Mouse (Mus musculus) layer of hippocampus, adult 9-11 months (tissue): ENCODE data around the gene Cdk11b.
A peak's percentile ranks its signal among the peaks of the same experiment; 100 is the strongest.
"Not testable (repeated sequence)": the region's sequence is repeated elsewhere in the genome, so short reads cannot be mapped to it uniquely, and the experiment has no call there.

Experiments
- DNase-seq: peaks from one replicate; pipeline ENCODE4 v3.0.0; 2022

The Cdk11b gene

DNA sequence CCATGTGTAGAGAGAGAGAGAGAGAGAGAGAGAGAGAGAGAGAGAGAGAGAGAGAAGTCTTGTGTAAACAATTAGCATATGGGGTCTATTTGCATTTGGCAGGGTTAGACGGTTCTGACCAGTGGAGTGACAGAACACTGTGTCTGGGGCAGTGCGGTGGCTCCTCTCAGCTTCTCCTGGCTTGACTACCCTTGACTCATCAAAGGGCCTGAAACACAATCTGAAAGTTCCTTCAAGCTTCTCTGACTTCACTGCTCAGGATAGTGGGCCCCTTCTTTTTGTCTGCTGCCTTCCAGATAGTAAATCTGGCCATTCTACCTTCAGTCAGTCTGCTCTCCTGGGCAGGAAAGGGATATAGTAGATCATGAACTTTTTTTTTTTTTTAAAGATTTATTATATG lies 17.8 kb upstream of the Cdk11b start:
- DNase-seq, result no peak

DNA sequence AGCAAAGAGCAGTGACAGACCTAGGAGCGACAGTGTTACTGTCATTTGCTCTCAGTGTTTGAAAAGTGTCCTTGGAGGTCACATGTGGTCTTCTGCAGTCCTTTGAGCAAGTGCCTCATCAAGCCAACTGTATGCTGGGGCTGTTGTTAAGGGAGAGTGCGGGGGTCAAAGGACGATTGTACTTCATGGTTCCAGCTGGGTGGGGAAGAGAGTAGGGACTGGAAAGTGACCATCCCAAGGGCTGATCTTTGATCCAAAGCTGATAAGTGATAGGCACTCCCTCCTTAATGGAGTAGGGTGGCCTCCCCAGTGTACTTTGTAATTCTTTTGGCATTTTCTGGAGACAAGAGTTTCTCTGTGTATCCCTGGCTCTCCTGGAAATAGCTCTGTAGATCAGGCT lies 12.8 kb upstream of the Cdk11b start:
- no peak for DNase-seq

DNA sequence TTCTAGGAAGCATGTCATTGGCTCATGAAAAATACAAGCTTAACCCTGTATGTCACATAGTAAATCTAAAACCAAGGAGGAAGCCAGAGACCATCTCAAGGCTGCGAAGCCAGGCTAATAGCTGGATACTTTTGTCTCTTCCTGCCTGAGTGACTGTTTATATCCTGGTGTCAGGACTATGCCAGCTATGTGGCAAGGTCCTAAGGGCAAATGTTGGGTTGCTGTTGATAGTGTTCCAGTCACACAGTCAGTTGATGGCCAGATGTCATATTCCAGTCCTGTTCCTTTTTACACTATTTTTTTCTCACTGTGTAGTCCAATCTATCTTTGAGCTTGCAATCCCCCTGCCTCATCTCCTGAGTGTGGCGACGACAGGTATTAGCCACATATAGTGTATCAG lies 11.4 kb upstream of the Cdk11b start:
- DNase-seq, result no peak

DNA sequence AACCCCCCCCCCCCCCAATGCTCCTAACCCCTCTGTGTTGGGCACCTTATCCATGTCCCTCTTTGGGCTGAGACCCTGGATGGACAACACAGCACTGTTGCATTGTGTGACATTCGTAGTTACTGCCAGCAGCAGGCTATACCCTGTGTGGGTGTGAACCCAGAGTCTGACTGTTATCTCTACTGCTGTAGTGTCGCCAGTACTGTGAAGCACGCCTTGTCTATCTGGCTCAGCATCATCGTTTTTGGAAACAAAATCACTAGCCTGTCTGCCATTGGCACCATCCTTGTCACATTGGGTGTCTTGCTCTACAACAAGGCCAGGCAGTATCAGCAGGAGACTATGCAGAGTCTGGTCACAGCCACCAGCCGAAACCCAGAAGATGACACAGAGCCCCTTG lies 6.3 kb upstream of the Cdk11b start:
- peak; percentile 23 for DNase-seq

DNA sequence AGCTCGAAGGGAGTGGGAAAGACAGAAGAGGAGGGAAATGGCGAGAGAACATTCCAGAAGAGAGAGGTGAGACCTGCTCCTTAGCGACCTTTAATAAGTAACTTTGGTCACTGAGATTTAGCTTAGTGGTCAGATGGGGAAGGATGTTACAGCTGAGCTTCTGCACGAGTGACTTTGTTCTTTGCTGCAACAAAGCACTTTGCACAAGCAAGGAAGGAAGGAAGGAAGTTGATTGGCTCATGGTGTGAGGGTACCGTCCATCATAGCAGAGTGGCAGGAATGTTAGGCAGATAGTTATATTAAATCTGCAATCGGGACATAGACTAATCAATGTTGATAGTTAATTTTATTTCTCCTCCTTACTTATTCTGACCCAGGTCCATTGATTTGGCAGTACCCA lies 5.6 kb downstream of the Cdk11b start:
- no peak for DNase-seq

DNA sequence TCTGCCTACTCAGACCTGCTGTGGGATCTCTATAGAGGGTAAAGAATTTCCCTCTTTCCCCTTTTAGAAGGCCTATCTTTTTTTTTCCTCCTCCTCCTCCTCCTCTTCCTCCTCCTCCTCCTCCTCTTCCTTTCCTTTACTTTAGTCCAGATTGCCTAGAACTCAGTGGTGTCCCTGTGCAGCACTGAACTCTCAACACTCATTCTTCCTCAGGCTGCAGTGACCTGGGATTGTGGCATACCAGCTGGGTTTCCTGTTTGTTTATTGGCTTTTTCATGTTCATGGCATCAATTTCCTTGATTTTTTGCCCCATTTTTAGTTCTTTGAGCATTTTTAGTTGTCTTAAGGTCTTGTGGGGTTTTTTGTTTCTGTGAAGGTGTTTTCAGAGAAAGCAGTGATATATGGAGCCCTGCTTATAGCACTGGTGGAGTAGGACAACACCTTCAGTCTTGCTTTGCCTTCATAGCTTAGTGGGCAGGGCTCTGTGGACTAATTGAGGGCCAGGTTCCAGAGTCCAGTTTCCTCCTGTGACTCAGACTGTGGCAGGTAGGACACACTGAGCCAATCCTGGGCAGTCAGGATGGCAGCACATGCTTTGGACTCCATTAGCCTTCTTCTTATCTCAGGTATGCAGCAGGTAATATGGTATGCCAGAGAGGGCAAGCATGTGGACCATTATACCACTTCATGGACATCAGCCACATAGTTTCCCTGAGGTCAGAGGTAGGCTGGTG lies 11.3 kb downstream of the Cdk11b start:
- DNase-seq, result no peak

DNA sequence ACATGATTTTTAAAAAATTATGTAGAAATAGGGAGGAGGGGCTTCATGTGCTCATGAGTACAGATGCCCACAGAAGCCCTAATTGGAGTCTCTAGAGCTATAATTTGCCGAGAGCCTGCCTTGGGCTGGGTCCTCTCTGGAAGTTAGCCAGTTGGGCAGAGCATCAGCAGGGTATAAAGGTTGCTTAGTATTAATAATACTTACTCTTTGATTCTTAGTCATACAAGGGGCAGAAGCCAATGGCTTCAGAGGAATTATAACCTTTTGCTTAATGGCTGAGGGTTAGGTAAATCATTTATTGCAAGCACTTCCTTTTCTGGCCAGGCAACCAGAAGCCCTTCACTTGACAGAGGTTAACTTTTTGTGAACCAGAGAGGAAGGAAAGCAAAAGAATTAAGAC lies 18.9 kb downstream of the Cdk11b start:
- no peak for DNase-seq

DNA sequence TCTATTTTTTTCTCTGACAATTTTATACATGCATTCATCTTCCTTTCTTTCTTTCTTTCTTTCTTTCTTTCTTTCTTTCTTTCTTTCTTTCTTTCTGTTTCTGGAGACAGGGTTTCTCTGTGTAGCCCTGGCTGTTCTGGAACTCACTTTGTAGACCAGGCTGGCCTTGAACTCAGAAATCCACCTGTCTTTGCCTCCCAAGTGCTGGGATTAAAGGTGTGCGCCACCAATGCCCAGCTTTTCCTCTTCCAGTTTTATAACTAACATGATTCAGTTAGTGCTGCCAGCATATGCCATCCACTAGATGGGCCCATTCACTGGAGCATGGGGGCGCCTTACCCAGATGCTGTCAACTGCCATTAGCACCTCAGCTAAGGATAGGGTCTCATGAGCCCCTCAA lies 20.7 kb downstream of the Cdk11b start, which contains the start of gene Gm10563:
TSS of gene Gm10563 (minus strand) at position 101 of the 400 bp plus-strand sequence.
- not testable (repeated sequence) for DNase-seq

DNA sequence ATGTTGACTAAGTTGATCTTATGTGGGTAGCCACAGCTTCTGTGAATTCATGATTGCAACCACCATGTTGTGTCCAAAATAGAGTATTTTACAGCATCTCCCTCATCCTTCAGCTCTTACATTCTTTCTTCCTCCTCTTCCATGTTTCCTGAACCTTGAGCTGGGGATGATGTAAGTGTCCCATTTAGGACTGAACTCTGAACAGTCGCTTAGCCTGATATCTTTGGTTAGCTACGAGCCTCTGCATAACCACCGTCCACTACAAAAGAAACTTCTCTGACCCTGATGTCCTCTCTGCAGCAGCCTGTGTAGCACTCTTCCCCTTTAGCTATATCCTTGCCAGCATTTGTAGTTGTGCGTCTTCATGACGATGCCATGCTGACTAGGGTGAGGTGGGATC lies 21.1 kb downstream of the Cdk11b start:
- DNase-seq, result no peak

DNA sequence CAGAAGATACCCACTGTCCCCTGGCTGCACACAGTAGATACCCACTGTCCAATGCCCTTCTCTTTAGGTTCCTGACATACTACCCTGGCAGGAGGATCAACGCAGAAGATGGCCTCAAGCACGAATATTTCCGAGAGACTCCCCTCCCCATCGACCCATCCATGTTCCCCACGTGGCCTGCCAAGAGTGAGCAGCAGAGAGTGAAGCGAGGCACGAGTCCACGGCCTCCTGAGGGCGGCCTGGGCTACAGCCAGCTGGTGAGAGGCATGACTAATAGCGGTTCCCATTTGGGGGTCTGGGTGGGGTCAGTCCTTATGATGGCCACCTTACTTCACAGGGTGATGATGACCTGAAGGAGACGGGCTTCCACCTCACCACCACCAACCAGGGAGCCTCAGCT lies 24.7 kb downstream of the Cdk11b start:
- DNase-seq, result no peak

DNA sequence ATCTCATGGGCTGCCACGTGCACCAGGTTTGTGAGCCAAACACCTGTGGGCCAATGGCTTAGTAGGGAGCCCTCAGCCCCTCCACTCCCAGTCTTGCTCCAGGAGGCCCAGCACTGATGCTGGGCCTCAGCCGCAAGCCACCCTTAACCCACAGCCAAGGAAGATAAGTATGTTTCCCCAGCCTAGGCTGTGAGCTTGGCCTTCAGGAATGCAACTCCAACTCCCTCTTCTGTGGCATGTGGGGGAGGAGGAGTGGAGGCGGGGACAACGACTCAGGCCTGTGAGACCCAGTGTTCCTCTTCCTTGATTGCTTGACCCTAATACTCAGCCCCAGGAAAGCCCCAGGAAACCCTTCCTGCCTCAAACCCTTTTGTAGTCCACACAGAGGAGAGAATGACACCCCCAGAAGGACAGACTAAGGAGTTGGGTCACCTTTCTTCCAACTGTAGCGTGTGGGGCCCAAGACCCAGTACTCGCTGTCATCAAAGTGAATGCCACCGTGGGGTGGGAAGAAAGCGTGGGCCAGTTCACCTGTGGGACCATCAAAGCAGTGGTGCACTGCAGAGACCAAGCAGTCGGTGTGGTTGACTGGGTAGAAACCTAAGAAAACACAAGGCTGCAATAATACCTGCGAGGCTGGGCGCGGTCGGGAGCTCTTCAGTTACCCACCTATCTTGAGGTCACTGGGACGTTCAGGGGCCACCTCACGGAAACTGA lies 27.1 kb downstream of the Cdk11b start:
- DNase-seq, result no peak

DNA sequence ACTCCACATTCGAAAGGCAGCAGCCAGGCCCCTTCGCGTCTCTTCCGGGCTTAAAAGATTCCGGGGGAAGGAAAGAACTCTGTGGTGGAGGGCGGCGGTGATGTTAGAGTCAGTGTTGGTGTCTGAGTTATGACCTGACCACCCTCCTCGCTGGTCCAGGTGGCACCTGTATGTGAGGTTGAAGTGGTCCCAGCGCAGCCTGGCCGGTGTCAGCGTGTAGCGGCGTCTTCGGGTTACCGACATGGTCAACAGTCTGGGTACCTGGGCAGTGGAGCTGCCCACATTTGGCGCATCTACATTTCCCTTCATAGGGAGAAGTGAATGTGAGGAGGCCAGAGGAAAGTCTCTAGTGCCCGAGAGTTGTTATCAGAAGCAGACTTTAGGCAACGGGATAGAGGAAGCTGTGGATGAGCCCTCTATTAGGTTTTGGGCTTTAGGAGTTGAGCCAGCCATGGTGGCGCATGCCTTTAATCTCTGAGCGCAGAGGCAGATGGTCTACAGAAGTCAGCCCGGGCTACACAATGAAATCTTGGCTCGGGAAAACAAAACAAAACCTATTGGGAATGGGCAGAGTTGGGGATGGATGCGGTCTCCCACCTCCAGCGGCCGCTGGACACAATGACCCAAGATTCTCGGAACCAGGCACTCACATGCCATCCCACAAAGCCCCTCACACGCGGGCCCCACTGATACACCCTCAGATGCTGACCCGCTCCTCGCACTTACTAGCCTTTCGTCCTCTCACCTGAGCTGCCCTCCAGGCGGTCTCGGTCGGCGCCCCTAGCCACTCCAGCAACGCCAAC lies 27.8 kb downstream of the Cdk11b start:
- no peak for DNase-seq

DNA sequence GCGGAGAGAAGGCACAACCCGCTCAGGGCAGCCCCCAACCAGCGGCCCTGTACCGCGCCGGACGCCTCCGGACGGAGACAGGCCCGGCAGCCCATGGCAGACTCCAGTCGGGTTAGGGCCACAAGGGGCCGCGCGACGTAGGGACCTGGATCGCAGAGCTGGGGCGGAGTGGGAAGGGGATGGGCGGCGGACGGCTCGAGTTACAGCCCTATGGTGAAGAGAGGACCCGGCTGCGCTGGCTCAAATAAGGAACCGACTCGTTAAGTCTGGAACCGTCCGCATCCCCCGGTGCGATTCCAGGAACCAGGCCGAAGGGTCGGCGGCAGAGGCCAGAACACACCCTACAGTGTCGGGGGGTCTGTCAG lies 28.4 kb downstream of the Cdk11b start, which contains the start of gene Mmp23:
TSS of gene Mmp23 (minus strand) at position 299 of the 365 bp plus-strand sequence.
- DNase-seq, result no peak

DNA sequence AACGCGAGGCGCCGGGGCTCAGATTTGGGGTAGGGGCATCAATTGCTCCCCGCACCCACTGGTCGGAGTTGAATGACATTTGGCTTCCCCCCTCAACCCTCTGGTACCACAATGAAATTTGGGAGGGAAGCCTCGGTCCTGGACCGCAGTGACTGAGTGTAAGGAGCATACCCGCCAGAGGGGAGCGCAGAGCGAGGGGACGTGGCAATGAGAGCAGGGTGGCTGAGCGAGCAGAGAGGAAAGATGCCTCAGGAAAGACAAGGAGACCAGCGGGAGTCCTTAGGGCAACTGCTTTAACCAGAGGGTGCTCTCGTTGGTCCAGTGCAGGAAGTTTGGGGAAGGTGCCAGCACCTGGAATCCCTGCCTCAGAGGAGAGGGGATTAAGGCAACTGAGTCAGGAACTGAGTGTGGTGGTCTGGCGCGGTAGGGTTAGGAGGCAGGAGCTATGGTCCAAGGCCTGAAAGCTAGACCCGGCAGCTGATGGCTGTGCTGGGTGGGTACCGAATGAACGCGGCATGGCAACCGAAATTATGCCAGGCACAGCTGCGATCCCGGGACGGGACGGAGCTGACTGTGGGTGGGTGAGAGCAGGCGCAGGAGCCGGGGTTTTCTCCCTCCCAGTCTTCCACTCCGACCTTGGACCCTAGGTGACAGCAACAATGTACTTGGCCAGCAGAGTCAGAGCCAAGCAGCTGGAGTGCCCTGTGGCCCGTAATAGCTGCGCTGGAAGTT lies 29.0 kb downstream of the Cdk11b start:
- DNase-seq, result no peak

DNA sequence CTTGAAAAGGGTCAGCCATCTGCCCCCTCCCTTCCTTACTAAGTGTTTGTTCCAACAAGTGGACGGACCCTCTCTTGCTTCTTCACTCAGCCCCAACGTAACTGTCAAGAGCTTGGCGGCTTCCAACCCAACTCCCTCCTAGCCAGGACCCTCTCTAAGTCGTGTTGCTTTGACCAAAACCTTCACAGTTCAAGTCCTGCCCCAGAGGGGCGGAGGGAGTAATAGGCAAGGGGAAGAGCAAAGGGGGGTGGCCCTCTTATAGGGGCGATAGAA lies 29.5 kb downstream of the Cdk11b start:
- DNase-seq, result no peak

DNA sequence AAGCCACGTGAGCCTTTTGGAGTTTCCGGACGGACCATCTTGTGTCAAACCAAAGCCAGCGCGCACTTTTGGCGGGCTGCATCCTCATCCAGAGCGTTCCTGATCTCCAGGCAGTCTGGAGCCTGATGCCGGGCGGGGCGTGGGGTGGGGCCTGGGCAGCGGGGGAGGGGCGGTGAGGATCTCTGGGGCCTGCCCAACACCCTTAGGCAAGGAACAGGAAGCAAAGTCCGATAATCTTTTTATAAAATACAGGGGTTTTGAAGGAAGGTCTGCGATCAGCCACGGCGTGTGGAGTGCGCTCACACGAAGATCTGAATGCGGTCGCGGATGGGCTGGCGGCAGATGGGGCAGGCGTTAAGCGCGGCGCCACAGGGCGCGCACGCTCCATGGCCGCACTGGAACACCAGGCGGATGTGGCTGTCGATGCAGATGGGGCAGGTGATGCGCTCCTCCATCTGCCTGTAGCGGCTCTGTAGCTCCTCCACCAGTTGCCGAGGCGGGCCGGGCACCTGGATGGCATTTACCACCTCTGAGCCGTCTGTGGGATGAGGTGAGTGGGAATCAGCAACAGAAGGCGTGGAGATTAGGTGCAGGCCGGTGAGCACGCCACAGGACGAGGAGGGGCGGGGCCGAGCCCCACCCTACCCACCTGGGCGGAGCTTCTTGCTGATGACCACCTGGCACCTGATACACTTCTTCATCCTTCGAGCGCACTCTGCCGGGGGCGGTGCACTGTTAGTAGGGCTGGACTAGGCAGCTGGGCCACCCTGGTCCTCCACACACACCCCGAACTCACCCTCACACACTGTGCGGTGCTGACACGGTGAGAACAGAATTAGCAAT lies 30.0 kb downstream of the Cdk11b start:
- DNase-seq, result no peak

DNA sequence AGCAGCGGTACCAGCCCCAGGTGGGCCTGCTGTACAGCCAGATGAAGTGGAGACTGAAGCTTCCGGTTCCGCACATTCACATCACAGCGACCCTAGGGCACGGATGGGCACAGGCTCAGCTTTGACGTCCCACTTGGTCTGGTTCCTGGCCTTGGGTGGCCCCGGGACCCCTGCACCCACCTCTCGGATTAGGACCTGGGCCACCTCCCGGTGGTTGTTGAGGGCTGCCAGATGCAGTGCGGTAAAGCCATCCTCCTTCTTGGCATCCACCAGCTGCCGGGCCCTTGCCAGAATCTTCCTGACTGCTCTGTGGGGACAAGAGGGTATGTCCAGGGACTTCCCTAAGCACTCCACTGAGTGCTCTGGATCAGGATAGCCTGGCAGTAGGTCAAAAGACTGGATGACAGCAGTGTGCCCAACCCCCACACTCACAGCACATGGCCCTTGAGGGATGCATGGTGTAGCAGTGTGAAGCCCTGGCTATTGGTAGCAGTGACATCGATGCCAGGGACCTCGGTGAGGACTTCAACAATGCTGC lies 31.6 kb downstream of the Cdk11b start:
- DNase-seq, result no peak

DNA sequence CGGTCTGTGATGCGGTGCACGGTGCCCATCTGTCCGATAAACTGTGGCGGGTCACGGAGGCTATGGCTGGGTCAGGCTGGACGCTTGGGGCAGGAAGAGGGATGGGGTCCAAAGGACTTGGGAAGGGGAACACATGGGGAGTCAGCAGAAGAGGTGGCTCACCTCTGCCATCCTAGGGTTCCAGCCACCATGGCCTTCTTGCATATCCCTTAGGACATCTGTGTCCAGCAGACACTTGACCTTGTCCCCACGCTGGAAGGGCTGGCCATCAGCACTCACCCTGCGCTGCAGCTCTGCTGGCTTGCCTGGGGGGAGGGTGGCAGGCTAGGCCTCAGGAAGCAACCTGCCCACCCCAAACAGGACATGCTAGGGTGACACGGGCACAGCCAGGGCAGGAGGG lies 34.3 kb downstream of the Cdk11b start:
- DNase-seq, result no peak

DNA sequence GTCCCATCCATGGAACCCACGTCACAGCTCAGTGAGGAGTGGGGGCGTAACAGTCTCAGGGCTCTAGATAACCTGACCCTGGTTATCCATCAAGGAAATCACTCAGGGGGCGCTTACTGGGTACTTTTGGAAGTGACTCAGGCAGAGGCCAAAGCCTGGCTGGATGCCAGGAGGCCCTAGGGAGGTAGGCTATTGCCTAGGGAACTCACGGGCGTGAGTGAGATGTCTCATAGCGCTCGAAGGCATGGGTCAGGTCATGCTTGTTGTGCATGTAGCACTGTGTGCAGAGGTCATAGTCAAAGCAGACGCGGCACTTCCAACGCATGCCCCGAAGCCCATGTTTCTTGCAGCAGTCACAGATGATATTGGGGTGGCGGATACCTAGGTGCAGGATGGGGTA lies 36.0 kb downstream of the Cdk11b start:
- no peak for DNase-seq

DNA sequence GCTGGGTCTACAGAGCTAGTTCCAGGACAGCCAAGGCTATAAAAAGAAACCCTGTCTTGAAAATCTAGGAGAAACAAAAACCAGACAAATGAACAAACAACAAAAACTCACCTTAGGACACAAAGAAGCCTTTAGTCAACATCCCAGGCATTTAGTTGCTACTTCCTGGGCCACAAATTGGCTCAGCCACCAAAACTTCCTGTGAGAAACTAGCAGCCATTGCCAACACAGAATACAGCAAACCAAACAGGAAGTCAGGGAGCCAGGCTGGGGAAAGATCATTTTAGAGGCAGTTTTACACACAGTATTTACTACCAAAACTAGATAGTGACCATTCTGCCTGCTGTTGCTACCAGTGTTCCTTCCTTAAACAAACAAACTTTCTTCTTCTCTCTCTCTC lies 42.2 kb downstream of the Cdk11b start:
- no peak for DNase-seq

DNA sequence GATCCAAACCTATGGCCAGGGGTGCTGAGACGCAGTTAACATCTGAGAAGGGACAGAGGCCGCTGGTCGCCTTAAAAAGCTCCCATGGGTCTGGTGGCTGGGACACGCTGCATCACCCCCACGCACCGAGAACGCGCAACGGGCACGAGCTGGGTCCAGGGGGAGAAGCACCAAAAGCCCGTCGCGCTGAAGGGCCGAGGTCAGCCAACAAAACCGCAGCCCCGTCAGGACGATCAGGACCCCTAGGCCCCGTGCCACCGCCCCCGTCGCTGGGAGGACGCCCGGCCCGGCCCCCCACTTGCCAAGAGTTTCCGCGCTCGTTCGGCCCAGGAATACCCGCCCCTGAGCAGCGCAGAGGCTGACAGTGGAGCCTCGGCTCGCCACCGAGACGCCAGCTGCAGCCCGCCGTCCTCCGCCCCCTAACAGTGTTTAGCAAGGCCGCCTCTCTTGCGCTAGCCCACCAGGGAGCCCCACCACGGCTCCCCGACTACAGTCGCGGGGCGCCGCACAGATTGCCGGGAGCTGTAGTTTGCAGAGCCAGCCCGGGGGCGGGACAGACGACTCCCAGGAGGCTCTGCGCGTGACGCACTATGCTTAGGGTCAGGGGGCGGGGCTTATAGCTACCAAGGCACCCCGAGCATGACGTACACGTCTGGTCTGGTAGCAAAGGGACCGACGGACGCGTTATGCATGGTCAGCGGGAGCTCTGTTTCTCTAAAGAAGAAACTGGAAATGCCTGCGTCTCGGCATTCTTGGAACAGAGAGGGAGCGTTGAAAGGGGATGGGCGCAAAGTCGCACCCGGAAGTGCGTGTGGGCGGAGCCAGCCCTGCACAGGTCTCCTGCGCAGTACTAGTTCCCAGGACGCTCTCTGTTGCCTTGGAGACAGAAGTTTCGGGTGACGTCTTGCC lies 44.3 kb downstream of the Cdk11b start, which contains the start of gene Mib2:
TSS of gene Mib2 (minus strand) at position 510 of the 909 bp plus-strand sequence.
- peak; percentile 99 for DNase-seq
